Mouse (Mus musculus): Measurements from ENCODE around the gene Zbtb24. TPM values are rescaled to one million over a fixed set of nuclear protein-coding genes. Genes with fewer than 3 reads are reported as not detected.
A peak's percentile ranks its signal among the peaks of the same experiment; 100 is the strongest.

Gene Zbtb24
- polyA plus RNA-seq, 1 experiment from 2014 or later, result 20.1 TPM

DNA sequence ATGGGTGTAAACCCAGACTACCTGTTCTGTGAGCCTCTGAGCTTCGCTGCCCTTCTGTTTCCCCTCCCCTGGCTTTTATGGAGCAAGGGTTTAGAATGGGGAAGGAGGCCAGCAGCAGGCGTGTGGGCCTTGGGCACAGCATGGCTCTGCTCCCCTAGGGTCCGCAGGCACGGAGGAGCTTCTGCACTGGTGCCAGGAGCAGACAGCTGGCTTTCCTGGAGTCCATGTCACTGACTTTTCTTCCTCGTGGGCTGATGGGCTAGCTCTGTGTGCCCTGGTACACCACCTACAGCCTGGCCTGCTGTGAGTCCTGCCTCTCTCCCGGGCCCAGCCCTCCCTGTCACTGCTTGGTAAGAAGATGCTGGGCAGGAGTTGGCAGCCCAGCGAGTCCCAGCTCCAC is 32.3 kb downstream of the Zbtb24 start:
- Histone ChIP-seq H3K4me3 (ENCODE audit: low read depth, low read length) (no peak overlapping the region), H3K4me2 (ENCODE audit: low read depth) (no peak overlapping the region), H3K9me3 (ENCODE audit: control insufficient read depth, low read length) (no peaks in the 10 kb centered on the region), H3K27ac (ENCODE audit: low read depth, low read length) (no peak overlapping the region), H3K27me3 (ENCODE audit: control insufficient read depth, insufficient read depth, low read length) (no peaks in the 10 kb centered on the region), H3K9ac (ENCODE audit: low read length) (no peak overlapping the region), H3K4me1 (ENCODE audit: control insufficient read depth, insufficient read depth, low read length) (peaks cover 5% of the 10 kb centered on the region; the same call in 1 of the 2 replicates), H3K36me3 (ENCODE audit: control insufficient read depth, insufficient read depth, low read length) (peaks cover 15% of the 10 kb centered on the region)
- DNase-seq (ENCODE audit: low spot score), result no peak
- ATAC-seq (ENCODE audit: insufficient read depth, low FRiP score, low TSS enrichment), result no peak
- WGBS, result 87% methylated on average over 7 of the region's 7 CpGs

DNA sequence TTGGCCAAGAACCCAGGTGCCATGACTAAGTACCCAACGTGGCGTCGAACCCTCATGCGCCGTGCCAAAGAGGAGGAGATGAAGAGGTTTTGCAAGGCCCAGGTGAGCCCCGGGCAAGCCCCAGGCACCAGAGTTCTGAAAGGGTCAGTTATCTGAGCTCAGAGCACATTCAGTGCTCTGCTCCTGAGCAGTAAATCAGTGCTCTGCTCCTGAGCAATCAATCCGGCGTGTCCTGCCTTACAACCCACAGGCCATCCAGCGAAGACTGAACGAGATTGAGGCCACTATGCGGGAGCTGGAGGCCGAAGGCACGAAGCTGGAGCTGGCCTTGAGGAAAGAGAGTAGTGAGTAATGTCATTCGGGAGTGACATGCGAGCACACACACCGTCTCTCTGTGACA is 35.6 kb downstream of the Zbtb24 start:
- no peak overlapping the region for H3K9ac ChIP-seq (ENCODE audit: low read length)
- DNase-seq (ENCODE audit: low spot score) (no peak), ATAC-seq (ENCODE audit: insufficient read depth, low FRiP score, low TSS enrichment) (no peak)
- H3K36me3 ChIP-seq (ENCODE audit: control insufficient read depth, insufficient read depth, low read length), result peaks cover 15% of the 10 kb centered on the region
- peaks cover 11% of the 10 kb centered on the region for H3K4me1 ChIP-seq (ENCODE audit: control insufficient read depth, insufficient read depth, low read length)
- no peak overlapping the region for H3K4me2 ChIP-seq (ENCODE audit: low read depth)
- H3K27me3 ChIP-seq (ENCODE audit: control insufficient read depth, insufficient read depth, low read length), result no peaks in the 10 kb centered on the region
- 91% methylated on average over 16 of the region's 16 CpGs for WGBS
- H3K9me3 ChIP-seq (ENCODE audit: control insufficient read depth, low read length), result no peaks in the 10 kb centered on the region
- H3K4me3 ChIP-seq (ENCODE audit: low read depth, low read length), result no peak overlapping the region
- no peak overlapping the region for H3K27ac ChIP-seq (ENCODE audit: low read depth, low read length)

DNA sequence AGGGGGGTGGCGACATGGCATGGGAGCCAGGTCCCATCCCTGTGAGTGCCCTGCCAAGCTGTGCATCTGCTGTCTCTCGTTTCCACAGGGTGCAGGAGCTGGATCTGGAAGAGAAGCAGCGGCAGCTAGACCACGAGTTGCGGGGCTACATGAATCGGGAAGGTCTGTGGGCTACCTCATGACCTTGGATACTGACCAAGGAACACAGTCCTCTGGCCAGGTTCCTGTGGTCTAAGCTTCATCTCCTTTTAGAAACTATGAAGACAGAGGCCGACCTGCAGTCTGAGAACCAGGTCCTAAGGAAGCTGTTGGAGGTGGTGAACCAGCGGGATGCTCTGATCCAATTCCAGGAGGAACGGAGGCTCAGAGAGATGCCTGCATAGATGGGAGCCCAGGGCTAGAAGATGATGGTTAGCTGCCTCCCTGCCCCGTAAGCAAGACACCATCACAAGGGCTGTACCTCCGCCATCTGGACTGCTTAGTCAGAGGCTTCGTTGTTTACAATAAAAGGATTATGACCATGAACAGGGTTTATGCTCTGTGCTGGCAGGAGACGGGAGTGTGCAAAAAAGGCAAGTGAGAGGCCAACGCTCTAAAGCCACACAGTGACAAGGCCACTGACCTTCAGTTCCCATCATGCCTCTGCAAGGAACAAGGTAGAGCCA is 36.5 kb downstream of the Zbtb24 start:
- DNase-seq (ENCODE audit: low spot score), result no peak
- H3K27me3 ChIP-seq (ENCODE audit: control insufficient read depth, insufficient read depth, low read length), result no peaks in the 10 kb centered on the region
- H3K4me1 ChIP-seq (ENCODE audit: control insufficient read depth, insufficient read depth, low read length), result peaks cover 11% of the 10 kb centered on the region
- H3K36me3 ChIP-seq (ENCODE audit: control insufficient read depth, insufficient read depth, low read length), result peaks cover 15% of the 10 kb centered on the region
- no peak overlapping the region for H3K4me2 ChIP-seq (ENCODE audit: low read depth)
- no peaks in the 10 kb centered on the region for H3K9me3 ChIP-seq (ENCODE audit: control insufficient read depth, low read length)
- 89% methylated on average over 13 of the region's 14 CpGs for WGBS
- ATAC-seq (ENCODE audit: insufficient read depth, low FRiP score, low TSS enrichment), result no peak
- H3K9ac ChIP-seq (ENCODE audit: low read length), result no peak overlapping the region
- no peak overlapping the region for H3K4me3 ChIP-seq (ENCODE audit: low read depth, low read length)
- H3K27ac ChIP-seq (ENCODE audit: low read depth, low read length), result no peak overlapping the region

DNA sequence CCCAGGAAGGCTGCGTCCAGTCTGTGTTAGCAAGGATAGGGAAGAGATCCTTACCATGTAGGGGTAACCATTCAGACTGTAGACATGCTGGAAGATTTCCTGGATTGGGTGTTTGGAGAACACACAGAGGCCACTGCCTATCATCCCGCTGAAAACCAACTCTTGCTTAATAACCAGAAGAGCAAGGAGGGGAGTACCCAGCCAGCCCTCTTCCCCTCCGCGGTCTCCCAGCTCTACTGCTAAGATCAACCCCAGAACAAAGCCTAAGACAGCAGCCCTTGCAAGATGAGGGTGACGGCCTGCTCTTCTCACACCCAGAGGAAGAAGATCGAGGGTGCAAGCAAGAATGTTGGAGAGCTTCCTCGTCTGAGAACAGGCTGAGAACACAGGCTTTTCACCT is 38.7 kb downstream of the Zbtb24 start:
- Histone ChIP-seq H3K4me1 (ENCODE audit: control insufficient read depth, insufficient read depth, low read length) (peaks cover 11% of the 10 kb centered on the region), H3K27me3 (ENCODE audit: control insufficient read depth, insufficient read depth, low read length) (no peaks in the 10 kb centered on the region), H3K36me3 (ENCODE audit: control insufficient read depth, insufficient read depth, low read length) (peaks cover 12% of the 10 kb centered on the region; the same call in 1 of the 2 replicates), H3K27ac (ENCODE audit: low read depth, low read length) (no peak overlapping the region), H3K4me2 (ENCODE audit: low read depth) (peak overlapping the region; percentile 98), H3K9me3 (ENCODE audit: control insufficient read depth, low read length) (no peaks in the 10 kb centered on the region), H3K4me3 (ENCODE audit: low read depth, low read length) (peak overlapping the region; percentile 59), H3K9ac (ENCODE audit: low read length) (peak overlapping the region; percentile 62; the same call in 1 of the 2 replicates)
- WGBS, result 45% methylated on average over 7 of the region's 7 CpGs
- DNase-seq (ENCODE audit: low spot score), result no peak
- no peak for ATAC-seq (ENCODE audit: insufficient read depth, low FRiP score, low TSS enrichment)

DNA sequence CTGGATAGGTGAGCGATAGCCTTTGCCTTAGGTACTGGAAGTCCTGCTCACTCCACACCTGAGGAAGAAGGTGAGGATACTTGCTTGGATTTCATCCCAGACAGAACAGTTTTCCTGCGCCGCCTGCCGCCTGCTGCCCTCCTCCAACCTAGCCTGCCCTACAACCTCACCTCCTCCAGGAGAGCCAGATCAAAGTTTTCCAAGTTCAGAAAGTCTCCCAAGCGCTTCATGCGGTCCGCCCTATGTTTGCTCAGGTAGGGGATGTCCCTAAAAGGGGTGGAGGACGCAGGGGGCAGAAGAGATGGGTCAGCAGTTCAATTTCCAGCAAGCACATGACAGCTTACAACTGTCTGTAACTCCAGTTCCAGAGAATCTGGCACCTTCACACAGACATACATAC is 39.1 kb downstream of the Zbtb24 start:
- Histone ChIP-seq H3K27me3 (ENCODE audit: control insufficient read depth, insufficient read depth, low read length) (no peaks in the 10 kb centered on the region), H3K9ac (ENCODE audit: low read length) (peak overlapping the region; percentile 62), H3K4me2 (ENCODE audit: low read depth) (peak overlapping the region; percentile 98), H3K27ac (ENCODE audit: low read depth, low read length) (no peak overlapping the region), H3K36me3 (ENCODE audit: control insufficient read depth, insufficient read depth, low read length) (peaks cover 12% of the 10 kb centered on the region; the same call in 1 of the 2 replicates), H3K4me1 (ENCODE audit: control insufficient read depth, insufficient read depth, low read length) (peaks cover 11% of the 10 kb centered on the region), H3K9me3 (ENCODE audit: control insufficient read depth, low read length) (no peaks in the 10 kb centered on the region), H3K4me3 (ENCODE audit: low read depth, low read length) (peak overlapping the region; percentile 59)
- DNase-seq (ENCODE audit: low spot score), result no peak
- whole genome bisulfite sequencing, result 31% methylated on average over 8 of the region's 8 CpGs
- ATAC-seq (ENCODE audit: insufficient read depth, low FRiP score, low TSS enrichment), result no peak

DNA sequence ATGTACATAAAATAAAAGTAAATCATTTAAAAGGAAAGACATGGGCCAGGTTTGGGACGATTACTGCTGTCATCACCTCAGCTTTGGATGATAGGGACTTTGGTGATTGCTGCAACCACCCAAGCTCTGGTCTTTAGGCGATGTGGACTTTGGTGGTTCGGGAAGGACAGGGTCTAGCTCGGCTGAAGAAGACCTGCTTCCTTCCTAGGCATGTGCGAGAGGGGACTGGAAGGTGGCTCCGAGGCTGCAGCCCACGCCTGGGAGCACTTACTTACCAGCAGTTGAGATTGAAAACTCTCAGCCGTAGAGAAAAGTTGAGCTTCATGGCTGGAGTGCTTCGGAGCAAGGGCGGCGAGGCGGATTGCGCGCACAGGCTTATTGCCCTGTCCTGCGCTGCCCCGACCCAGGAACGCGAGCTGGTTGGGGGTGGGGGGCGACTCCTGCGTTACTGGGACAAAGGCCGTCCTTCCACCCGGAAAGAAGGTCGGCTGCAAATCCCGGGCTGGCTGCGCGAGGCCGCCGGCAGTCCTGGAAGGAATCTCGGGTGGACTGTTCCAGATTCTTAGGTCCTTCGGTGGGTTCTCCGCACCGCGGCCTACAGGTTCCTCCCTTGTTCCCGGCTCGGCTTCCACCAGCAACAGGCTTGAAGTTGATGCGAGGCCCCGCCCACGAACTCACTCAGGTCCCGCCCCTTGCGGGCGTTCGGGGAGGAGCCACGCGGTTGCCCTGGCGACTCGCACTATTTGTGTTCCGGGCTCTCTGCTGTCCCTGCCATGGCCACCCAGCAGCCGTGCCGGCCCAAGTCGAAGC is 39.7 kb downstream of the Zbtb24 start, which contains the start of the genes Smpd2 and Ppil6:
TSS of gene Smpd2 (minus strand) at position 662 of the 810 bp plus-strand sequence.
TSS of gene Ppil6 (plus strand) at position 732 of the 810 bp plus-strand sequence.
- no peaks in the 10 kb centered on the region for H3K27me3 ChIP-seq (ENCODE audit: control insufficient read depth, insufficient read depth, low read length)
- peak; percentile 97 for ATAC-seq (ENCODE audit: insufficient read depth, low FRiP score, low TSS enrichment)
- peak within 1 kb of the TSS; percentile 62 for H3K9ac ChIP-seq (ENCODE audit: low read length)
- peak; percentile 97 for DNase-seq (ENCODE audit: low spot score)
- H3K4me1 ChIP-seq (ENCODE audit: control insufficient read depth, insufficient read depth, low read length), result peaks cover 11% of the 10 kb centered on the region
- H3K27ac ChIP-seq (ENCODE audit: low read depth, low read length), result no peak within 1 kb of the TSS
- H3K4me2 ChIP-seq (ENCODE audit: low read depth), result peak within 1 kb of the TSS; percentile 98
- WGBS, result under 1% methylated on average over 50 of the region's 50 CpGs
- peak within 1 kb of the TSS; percentile 59 for H3K4me3 ChIP-seq (ENCODE audit: low read depth, low read length)
- H3K36me3 ChIP-seq (ENCODE audit: control insufficient read depth, insufficient read depth, low read length), result peaks cover 12% of the 10 kb centered on the region; the same call in 1 of the 2 replicates
- H3K9me3 ChIP-seq (ENCODE audit: control insufficient read depth, low read length), result no peaks in the 10 kb centered on the region

DNA sequence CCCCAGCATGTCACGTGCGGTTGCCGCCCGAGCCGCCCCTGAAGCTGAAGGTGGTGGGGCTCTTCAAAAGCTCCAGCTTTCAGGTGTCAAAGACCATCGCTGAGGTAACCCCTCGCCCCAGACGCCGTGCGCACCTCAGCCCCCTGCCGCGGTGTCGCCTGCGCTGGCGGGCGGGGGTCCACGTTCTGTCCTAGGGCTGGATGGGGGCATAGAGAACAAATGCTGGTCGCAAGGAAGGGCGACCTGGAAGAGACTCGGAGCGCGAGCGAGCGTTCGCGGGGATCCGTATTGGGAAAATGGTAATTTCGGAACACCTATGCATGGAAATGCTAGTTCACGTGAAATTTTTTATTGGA is 40.3 kb downstream of the Zbtb24 start:
- Histone ChIP-seq H3K9me3 (ENCODE audit: control insufficient read depth, low read length) (no peaks in the 10 kb centered on the region), H3K36me3 (ENCODE audit: control insufficient read depth, insufficient read depth, low read length) (peaks cover 10% of the 10 kb centered on the region; the same call in 1 of the 2 replicates), H3K27me3 (ENCODE audit: control insufficient read depth, insufficient read depth, low read length) (no peaks in the 10 kb centered on the region), H3K4me1 (ENCODE audit: control insufficient read depth, insufficient read depth, low read length) (peaks cover 11% of the 10 kb centered on the region), H3K27ac (ENCODE audit: low read depth, low read length) (no peak overlapping the region), H3K4me2 (ENCODE audit: low read depth) (peak overlapping the region; percentile 98), H3K4me3 (ENCODE audit: low read depth, low read length) (peak overlapping the region; percentile 59), H3K9ac (ENCODE audit: low read length) (peak overlapping the region; percentile 62)
- WGBS, result under 1% methylated on average over 29 of the region's 29 CpGs
- ATAC-seq (ENCODE audit: insufficient read depth, low FRiP score, low TSS enrichment), result peak; percentile 61
- no peak for DNase-seq (ENCODE audit: low spot score)

DNA sequence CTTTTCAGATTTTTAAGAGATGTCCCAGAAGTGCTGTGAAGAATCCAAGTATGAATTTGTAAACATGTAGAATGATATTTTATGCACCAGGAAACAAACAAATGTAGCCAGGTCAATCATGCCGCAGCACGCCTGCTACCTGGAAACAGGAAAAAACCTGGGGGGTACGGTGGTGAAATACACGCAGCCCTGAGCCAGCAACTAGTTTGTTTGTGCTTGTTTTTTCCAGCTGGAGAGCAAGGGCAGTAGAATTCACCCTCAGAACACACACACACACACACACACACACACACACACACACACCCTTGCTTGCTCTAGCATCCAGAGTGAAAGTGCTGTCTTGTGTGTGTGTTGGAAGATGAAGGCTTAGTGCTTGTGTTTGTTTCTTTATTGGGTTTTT is 40.9 kb downstream of the Zbtb24 start:
- no peak for DNase-seq (ENCODE audit: low spot score)
- Histone ChIP-seq H3K4me1 (ENCODE audit: control insufficient read depth, insufficient read depth, low read length) (peaks cover 11% of the 10 kb centered on the region), H3K27ac (ENCODE audit: low read depth, low read length) (no peak overlapping the region), H3K27me3 (ENCODE audit: control insufficient read depth, insufficient read depth, low read length) (no peaks in the 10 kb centered on the region), H3K9me3 (ENCODE audit: control insufficient read depth, low read length) (no peaks in the 10 kb centered on the region), H3K9ac (ENCODE audit: low read length) (no peak overlapping the region), H3K4me2 (ENCODE audit: low read depth) (no peak overlapping the region), H3K36me3 (ENCODE audit: control insufficient read depth, insufficient read depth, low read length) (peaks cover 7% of the 10 kb centered on the region; the same call in 1 of the 2 replicates), H3K4me3 (ENCODE audit: low read depth, low read length) (no peak overlapping the region)
- 63% methylated on average over 4 of the region's 4 CpGs for WGBS
- no peak for ATAC-seq (ENCODE audit: insufficient read depth, low FRiP score, low TSS enrichment)

All from neural tube, embryonic 11.5 days (tissue).